Mouse (Mus musculus) left cerebral cortex, adult 6 months (tissue): ENCODE results near the gene Zfp182. TPM values are rescaled to one million over a fixed set of nuclear protein-coding genes. Genes with fewer than 3 reads are reported as not detected.

Source experiments
- long read RNA-seq, 2 experiments: library from polyadenylated mRNA; unstranded; transcript quantifications; one replicate each; pipeline ENCODE4 v2.0.0; 2019 to 2020
- polyA plus RNA-seq: library from polyadenylated mRNA; unstranded; fragments of <200 nt; fragmentation: Nextera tagmentation; gene quantifications from 2 replicates; pipeline ENCODE4 v1.2.3, GENCODE M21; 2021

The Zfp182 gene
- 2.4 and 2.5 TPM in 2 replicates for polyA plus RNA-seq
- long read RNA-seq, experiment 1, partial matches to known transcripts = 5 of 27 reads
- long read RNA-seq, experiment 1, other reads (novel, unspliced or antisense) = 20 of 27 reads
- long read RNA-seq, experiment 2, partial matches to known transcripts = 0 of 2 reads
- long read RNA-seq, experiment 2, other reads (novel, unspliced or antisense) = 2 of 2 reads

DNA sequence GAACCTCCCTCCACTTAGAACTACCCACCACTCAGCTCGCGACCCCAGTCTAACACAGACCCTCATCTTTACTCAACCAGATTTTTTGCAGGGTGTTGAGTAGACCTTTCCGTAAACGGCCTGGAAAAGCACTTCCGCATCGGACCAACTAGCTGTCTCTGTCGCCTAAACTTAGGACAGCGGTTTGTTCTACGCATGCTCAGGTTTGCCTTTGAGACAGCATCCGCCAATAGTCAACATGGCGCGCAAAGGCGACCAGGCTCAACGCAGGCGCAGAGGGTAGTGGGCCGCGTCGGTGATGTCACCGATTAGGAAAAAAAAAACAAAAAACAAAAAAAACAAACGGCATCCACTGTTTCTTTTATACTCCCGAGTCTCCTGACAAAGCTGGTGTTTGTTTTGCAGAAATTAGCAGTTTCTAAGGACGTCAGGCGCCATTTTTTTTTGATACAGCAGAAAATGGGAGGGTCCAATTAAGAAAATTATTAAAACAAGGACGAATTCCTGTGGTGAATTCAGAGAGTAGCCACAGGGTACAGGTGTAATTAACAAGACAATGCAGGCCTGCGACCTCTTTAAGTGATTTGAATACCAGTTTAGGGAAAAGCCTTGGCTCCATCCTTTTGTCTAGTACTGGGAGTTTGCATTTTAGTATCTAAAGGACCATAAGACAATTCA is at the start of gene Zfp182:
Gene Zfp182, minus strand, starts transcription at position 451 of the 678 bp plus-strand sequence.

DNA sequence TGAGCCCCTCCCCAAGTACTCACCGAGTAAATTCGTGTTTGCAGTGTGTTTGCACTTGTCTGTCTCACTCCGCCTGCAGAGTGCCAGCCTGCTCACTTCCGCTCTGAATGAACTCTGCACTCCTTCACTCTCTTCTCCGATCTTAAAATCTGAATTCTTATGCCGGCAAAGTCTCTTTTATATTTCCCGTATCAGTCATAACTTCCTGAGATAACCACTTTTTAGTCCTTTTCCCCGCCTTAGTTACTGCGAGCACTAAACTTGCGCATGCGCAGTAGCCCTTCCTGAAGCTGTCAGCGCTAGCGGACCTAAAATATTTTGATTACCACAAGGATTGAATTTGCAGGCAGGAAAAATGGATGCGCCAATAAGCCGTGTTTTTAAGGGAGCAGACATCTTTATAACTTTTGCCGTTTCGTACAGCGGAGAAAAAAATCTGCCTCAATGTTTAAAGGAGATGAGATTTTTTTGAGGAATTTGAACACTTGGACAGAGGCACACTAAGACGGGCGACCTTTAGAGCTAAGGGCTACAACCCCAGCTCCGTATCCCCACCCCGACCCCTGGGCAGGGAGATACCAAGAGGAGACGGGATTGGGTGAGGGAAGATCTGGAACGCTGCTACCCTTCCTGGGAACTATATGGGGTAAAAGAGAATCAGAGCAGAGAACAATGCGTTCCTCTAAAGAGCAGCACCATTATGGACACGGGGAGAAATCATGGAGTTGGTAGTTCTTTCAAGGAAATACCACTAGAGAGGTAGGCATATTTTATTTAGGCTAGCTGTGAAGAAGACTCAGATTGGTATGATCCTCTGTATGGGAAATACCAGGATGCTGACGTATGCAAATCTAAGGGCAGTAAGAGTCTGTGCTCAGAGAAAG is 27.1 kb upstream of the Zfp182 start, which contains the start of gene Zfp300:
Gene Zfp300, minus strand, starts transcription at position 545 of the 884 bp plus-strand sequence.

DNA sequence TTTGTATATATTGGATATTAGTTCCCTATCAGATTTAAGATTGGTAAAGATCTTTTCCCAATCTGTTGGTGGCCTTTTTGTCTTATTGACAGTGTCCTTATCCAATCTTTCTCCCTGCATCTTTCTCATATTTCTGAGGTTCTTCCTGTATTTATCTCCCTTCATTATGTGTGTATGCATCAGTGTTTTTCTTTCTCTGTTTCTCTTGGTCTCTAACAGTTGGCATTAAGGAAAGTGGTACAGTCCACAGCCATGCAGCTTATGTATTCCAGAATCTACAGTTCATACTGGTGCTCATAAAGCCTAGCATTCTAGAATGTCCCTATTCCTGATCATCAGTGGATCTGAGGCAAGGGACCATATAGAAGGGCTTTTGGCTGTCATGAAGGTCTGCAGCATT is 6.0 kb upstream of the Zfp182 start, which contains the start of gene Spaca5:
Gene Spaca5, plus strand, starts transcription at position 301 of the 400 bp plus-strand sequence.

Other genes with a start within 250 kb of the Zfp182 start
- gene Timp1, start 192.2 kb downstream of the Zfp182 start, polyA plus RNA-seq = 0.74 and 0.92 TPM in 2 replicates
- 79.1 and 178 TPM in 2 replicates for gene Syn1, start 141.3 kb downstream of the Zfp182 start, polyA plus RNA-seq
- gene Cfp, start 130.8 kb downstream of the Zfp182 start, polyA plus RNA-seq = 1.1 and 1.2 TPM in 2 replicates
- 25.7 and 39.8 TPM in 2 replicates for gene Elk1, start 111.7 kb downstream of the Zfp182 start, polyA plus RNA-seq
- 18.1 and 23.1 TPM in 2 replicates for gene Uxt, start 100.3 kb downstream of the Zfp182 start, polyA plus RNA-seq
- gene Spaca5, start 6.1 kb upstream of the Zfp182 start, polyA plus RNA-seq = not detected in 2 replicates
- 0.82 and 1.7 TPM in 2 replicates for gene Zfp300, start 27.2 kb upstream of the Zfp182 start, polyA plus RNA-seq
- not detected in 2 replicates for gene Ssxa1, start 53.5 kb upstream of the Zfp182 start, polyA plus RNA-seq
- gene Gm21876, start 113.3 kb upstream of the Zfp182 start, polyA plus RNA-seq = not detected in 2 replicates